Mouse (Mus musculus) spleen, postnatal 14 days (tissue): Measurements from ENCODE around the gene Sap30.

Source experiments
- DNase-seq, 2 experiments: peaks; one replicate each; pipeline ENCODE4 v3.0.0; 2021 to 2022; ENCODE audit warnings: low spot score in 2 of 2

Sap30 gene

DNA sequence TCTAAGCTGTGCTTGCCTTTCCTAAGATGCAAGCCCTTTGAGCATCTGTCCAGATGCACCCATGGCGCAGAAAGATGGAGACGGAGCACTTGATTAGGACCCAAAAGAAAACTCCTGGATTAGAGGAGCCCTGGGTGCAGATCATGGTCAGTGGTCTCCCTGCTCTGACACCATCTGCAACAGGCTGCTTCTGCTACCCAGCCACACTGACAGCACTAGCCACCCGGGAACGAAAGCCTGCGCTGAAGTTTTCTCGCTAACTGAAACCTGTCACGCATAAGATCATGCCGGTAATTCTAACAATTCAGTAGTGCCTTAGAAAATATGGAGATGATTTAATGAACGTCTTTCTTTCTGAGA, 51.2 kb downstream of the Sap30 start:
- no peak for DNase-seq

DNA sequence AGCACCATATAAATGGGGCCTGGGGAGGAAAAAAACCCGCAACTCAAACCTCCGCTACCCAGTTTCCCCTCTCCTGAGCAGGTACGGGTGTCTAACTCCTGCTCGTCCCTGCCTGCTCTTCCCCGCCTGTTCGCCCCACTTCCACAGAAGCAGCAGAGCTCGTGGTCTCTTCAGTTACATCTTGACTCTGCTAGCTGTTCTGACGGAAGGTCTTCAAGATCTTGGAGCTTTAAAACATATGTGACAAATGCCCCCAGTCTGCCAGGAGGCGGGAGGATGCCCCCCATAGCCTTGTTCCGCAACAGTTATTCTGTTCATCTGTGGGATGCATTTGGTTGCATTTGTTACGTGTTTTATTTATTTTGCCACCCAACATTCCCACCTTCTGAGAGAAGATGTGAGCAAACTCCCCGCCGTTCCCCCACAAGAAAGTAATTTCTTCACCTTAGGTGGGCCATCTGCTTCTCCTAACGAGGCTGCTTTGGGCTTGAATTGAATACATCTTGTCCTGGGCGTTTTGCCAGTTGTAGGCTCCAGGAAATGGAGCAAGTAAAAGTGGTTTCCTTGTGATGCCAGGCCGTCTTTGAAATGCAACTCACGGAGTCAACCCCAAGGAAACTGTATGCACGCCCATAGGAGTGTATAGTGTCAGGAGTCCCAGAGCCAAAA, 51.8 kb downstream of the Sap30 start:
- no peak for DNase-seq

- no peak for DNase-seq
Observed at GRCm38 (mm10) chr8:57432802-57433201, 54.9 kb downstream of the Sap30 start.
